11 mouse cellular contexts compared by ENCODE assay signal in genomic region chr19:11165172-11165571, GRCm38 (mm10). TPM values are rescaled to one million over a fixed set of nuclear protein-coding genes. Genes with fewer than 3 reads are reported as not detected.
DNase-seq lines count a peak whose midpoint lies in the region; ATAC-seq and TF ChIP-seq lines count a peak whose summit lies in the region.
"Had no signal": no experiment of that assay in that cellular context is flagged by ENCODE, and none has a peak within 500 bp of the region (broad histone marks: within the 10 kb centered on the region; RNA-seq: fewer than 3 reads in every experiment).

1700025F22Rik (minus strand) TSS chr19:11165320.

- TF ChIP-seq CTCF in liver, adult 2 months (IDR thresholded peaks at IDR 0.05; ENCODE audit: low read depth, low read length): peak; percentile 77

- H3K36me3 ChIP-seq in liver, adult 2 months (ENCODE audit: control insufficient read depth, insufficient read depth, low read length): no peaks in the 10 kb centered on the region
- H3K36me3 ChIP-seq in liver, embryonic 11.5 days (ENCODE audit: control insufficient read depth, insufficient read depth, low read length): no peaks in the 10 kb centered on the region
- H3K36me3 ChIP-seq in forebrain, embryonic 12.5 days (replicated peaks): no peaks in the 10 kb centered on the region
- H3K36me3 ChIP-seq: hindbrain, embryonic 15.5 days had no signal

- H3K9me3 ChIP-seq in liver, embryonic 11.5 days (ENCODE audit: control insufficient read depth, low read length): no peaks in the 10 kb centered on the region
- no peaks in the 10 kb centered on the region for H3K9me3 ChIP-seq in forebrain, embryonic 12.5 days
- H3K9me3 ChIP-seq: hindbrain, embryonic 15.5 days had no signal

- DNase-seq in liver, adult 2 months (ENCODE audit: extremely low read depth, low read depth, low spot score): peak; percentile 13
- DNase-seq in liver, embryonic 11.5 days (ENCODE audit: low spot score): no peak
- peak; percentile 3 for DNase-seq in adrenal gland, postnatal 14 days
- DNase-seq in lung, postnatal 36 days: peak; percentile 50
- DNase-seq in thymus, postnatal 14 days: peak; percentile 33
- DNase-seq in gastrocnemius, postnatal 36 days: no peak
- DNase-seq in cerebellum, adult 11 months: no peak

- H3K27ac ChIP-seq in liver, adult 2 months (replicated peaks; ENCODE audit: insufficient read depth, low read depth, low read length): no peak within 1 kb of the TSS
- no peak within 1 kb of the TSS for H3K27ac ChIP-seq in liver, embryonic 11.5 days (ENCODE audit: low read depth, low read length)
- H3K27ac ChIP-seq in forebrain, embryonic 12.5 days: no peak within 1 kb of the TSS
- H3K27ac ChIP-seq: hindbrain, embryonic 15.5 days; macrophage had no signal

- H3K79me2 ChIP-seq in liver, adult 2 months (ENCODE audit: control insufficient read depth, insufficient read depth, low read length): no peaks in the 10 kb centered on the region

- H3K9ac ChIP-seq in liver, adult 2 months (ENCODE audit: low read depth, low read length): no peak within 1 kb of the TSS
- no peak within 1 kb of the TSS for H3K9ac ChIP-seq in liver, embryonic 11.5 days (ENCODE audit: low read depth, low read length)
- no peak within 1 kb of the TSS for H3K9ac ChIP-seq in forebrain, embryonic 12.5 days
- H3K9ac ChIP-seq: hindbrain, embryonic 15.5 days had no signal

- 27% methylated on average over 10 of the region's 10 CpGs for WGBS in liver, adult 2 months
- 28% methylated on average over 10 of the region's 10 CpGs for WGBS in liver, embryonic 11.5 days
- WGBS in forebrain, embryonic 12.5 days: 33% methylated on average over 10 of the region's 10 CpGs

- H3K4me2 ChIP-seq in liver, embryonic 11.5 days: no peak within 1 kb of the TSS
- no peak within 1 kb of the TSS for H3K4me2 ChIP-seq in forebrain, embryonic 12.5 days
- H3K4me2 ChIP-seq: hindbrain, embryonic 15.5 days had no signal

- no peak for ATAC-seq in liver, embryonic 11.5 days (replicated peaks; ENCODE audit: low FRiP score)
- no peak for ATAC-seq in forebrain, embryonic 12.5 days (ENCODE audit: low FRiP score)

- intact Hi-C loops in gastrocnemius, postnatal 36 days (cut with DNase I): no loop called here

- no peak within 1 kb of the TSS for H3K4me3 ChIP-seq in liver, adult 2 months (ENCODE audit: insufficient read depth, low read depth, low read length)
- H3K4me3 ChIP-seq in liver, embryonic 11.5 days (ENCODE audit: low read depth, low read length): no peak within 1 kb of the TSS
- H3K4me3 ChIP-seq in forebrain, embryonic 12.5 days (replicated peaks): no peak within 1 kb of the TSS
- H3K4me3 ChIP-seq: hindbrain, embryonic 15.5 days had no signal

- H3K27me3 ChIP-seq in liver, adult 2 months (ENCODE audit: control insufficient read depth, insufficient read depth, low read length): no peaks in the 10 kb centered on the region
- H3K27me3 ChIP-seq in liver, embryonic 11.5 days (replicated peaks; ENCODE audit: control insufficient read depth, insufficient read depth, low read length): no peaks in the 10 kb centered on the region
- H3K27me3 ChIP-seq in forebrain, embryonic 12.5 days: no peaks in the 10 kb centered on the region
- H3K27me3 ChIP-seq: hindbrain, embryonic 15.5 days had no signal

- TF ChIP-seq POLR2A in liver, adult 2 months (IDR thresholded peaks at IDR 0.05; ENCODE audit: extremely low read depth, insufficient read depth, low read length): no peak

- no peaks in the 10 kb centered on the region for H3K4me1 ChIP-seq in liver, adult 2 months (ENCODE audit: control insufficient read depth, insufficient read depth, low read length)
- no peaks in the 10 kb centered on the region for H3K4me1 ChIP-seq in liver, embryonic 11.5 days (replicated peaks; ENCODE audit: control insufficient read depth, insufficient read depth, low read length)
- no peaks in the 10 kb centered on the region for H3K4me1 ChIP-seq in forebrain, embryonic 12.5 days
- H3K4me1 ChIP-seq: hindbrain, embryonic 15.5 days had no signal

RNA-seq across cellular contexts. Expression of gene 1700025F22Rik, which starts in this region (rescaled TPM):
- total RNA-seq in liver, adult 2 months (2014; rRNA removed): not detected in 2 replicates
- polyA plus RNA-seq in liver, adult 2 months (2012; rRNA removed): not detected in 2 replicates
- polyA plus RNA-seq in liver, embryonic 11.5 days (2014; fragmentation: Nextera tagmentation; extraction: Ambion mirVana): not detected in 2 replicates
- not detected in 2 replicates for total RNA-seq in adrenal gland, postnatal 14 days (2021)
- polyA plus RNA-seq in forebrain, embryonic 12.5 days (2016; fragmentation: Nextera tagmentation; extraction: Ambion mirVana): not detected in 2 replicates
- not detected for total RNA-seq in gastrocnemius, postnatal 36 days (2021)
- polyA plus RNA-seq: hindbrain, embryonic 15.5 days; macrophage; stomach, embryonic 16.5 days had no signal

Comparison
In these comparisons a context has a peak if more than half of its experiments do, and no peak if none do; other contexts are left out.
1. Peak in DNase-seq in liver, adult 2 months; RNA of the gene not detected or under 1 TPM.
2. Peak in DNase-seq in adrenal gland, postnatal 14 days; RNA of the gene not detected or under 1 TPM.
3. DNase-seq: peak in lung, postnatal 36 days (single experiment) and thymus, postnatal 14 days (single experiment); none in liver, embryonic 11.5 days (single experiment), gastrocnemius, postnatal 36 days (0 of 2) and cerebellum, adult 11 months (single experiment).